Mouse (Mus musculus): ENCODE data around the gene Dok7. TPM values are rescaled to one million over a fixed set of nuclear protein-coding genes. Genes with fewer than 3 reads are reported as not detected.

Dok7 gene
- polyA plus RNA-seq, 1 experiment from 2014 or later: 0.89 TPM

DNA sequence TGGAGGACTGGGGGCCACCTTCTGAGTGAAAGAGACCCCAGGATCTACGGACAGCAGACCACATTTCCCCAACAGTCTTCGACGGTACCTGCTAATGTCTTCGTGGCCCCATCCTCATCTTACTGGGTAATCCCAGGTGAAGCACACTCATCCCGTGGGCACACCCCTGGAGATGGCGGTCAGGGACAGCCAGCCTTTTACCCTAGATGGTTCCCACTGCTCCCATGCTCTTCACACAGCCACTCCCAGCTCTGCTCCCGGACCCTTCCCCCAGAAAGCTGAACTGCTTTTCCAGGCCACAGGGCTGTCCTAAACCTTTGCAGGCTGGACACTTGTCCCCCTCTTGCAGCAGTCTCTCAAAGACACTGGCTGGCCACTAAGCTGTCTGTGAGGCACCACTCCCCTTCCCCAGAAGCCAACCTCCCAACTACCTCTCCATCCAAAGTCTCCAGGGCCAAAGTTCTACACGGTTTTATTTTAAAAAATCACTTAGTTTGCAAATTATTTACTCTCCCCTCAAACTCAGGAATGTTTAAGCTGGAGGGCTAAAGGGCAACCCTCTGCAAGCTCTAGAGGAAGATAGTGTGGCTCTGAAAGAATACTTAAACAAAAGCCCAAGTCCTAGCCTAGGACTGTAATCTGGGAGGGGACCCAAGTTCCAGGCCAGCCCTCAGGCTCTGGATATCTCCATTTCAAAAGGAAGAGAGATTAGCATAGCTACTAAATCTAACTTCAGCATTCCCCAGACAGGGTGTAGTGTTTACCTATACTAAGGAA lies 47.8 kb downstream of the Dok7 start:
- Histone ChIP-seq H3K4me2 (ENCODE audit: low read length) (peak overlapping the region; percentile 71), H3K4me3 (replicated peaks; ENCODE audit: low read depth, low read length) (peak overlapping the region; percentile 83), H3K9ac (ENCODE audit: low read depth, low read length) (peak overlapping the region; percentile 86), H3K4me1 (replicated peaks; ENCODE audit: insufficient read depth, low read length) (peaks cover 20% of the 10 kb centered on the region), H3K27me3 (ENCODE audit: insufficient read depth, low read length) (no peaks in the 10 kb centered on the region), H3K36me3 (ENCODE audit: insufficient read depth, low read length) (peaks cover 23% of the 10 kb centered on the region; the same call in 1 of the 2 replicates), H3K27ac (peak overlapping the region; percentile 87; the same call in 1 of the 2 replicates), H3K9me3 (replicated peaks; ENCODE audit: low read length) (no peaks in the 10 kb centered on the region)
- DNase-seq (ENCODE audit: low spot score): peak; percentile 20
- ATAC-seq (replicated peaks; ENCODE audit: low FRiP score, low read depth): 0 out of 2 replicates have a peak, but pooled peaks have one; percentile 6
- 61% methylated on average over 8 of the region's 8 CpGs for WGBS
- TF ChIP-seq CTCF (IDR thresholded peaks at IDR 0.05; ENCODE audit: low read depth): no peak

DNA sequence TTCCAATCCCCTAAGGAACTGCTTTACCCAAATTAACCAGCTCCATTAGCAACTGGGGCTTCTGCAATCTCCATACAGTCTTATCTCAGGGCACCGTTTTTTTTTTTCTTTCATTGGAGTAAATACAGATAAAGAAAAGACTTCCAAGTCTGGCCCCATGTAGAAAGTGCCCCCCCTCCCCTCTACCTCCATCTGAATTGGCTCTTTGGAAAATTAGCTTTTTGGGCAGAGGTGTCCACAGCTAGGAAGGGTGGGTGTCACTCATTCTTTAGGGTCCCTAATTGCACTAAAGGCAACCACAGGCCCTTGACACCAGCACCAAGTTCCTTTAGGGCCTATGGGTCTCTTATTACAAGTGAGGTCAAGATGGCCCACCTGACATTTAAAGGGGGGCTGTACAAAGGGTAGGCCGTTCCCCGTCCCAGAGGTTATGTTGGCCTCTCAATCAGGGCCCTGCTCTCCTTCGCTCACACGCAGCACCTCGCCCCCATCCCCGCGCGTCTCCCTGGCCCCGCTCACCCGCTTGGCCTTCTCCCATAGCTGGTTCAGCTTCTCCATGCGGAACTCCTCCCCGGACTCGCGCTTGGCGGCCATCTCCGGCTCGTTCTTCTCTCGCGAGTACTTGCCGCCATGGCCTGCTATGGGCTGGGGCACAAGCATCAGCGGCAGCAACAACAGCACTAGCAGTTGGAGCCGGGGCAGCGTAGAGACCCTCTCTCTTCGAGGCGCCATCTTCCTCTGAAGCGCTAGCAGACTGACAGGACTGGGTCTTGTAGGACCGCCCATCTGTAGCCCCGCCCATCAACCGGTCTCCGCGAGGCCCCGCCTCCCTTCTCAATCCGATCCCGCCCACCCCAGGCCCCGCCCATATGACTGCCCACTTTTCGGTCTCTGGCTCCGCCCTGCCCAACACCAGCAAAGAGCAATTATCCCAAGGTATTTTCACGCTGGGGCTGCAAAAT lies 48.7 kb downstream of the Dok7 start, which contains the start of gene Lrpap1:
TSS of gene Lrpap1 (minus strand) at position 807 of the 962 bp plus-strand sequence.
- Histone ChIP-seq H3K4me2 (ENCODE audit: low read length) (peak within 1 kb of the TSS; percentile 71), H3K4me3 (replicated peaks; ENCODE audit: low read depth, low read length) (peak within 1 kb of the TSS; percentile 83), H3K27ac (peak within 1 kb of the TSS; percentile 87)

DNA sequence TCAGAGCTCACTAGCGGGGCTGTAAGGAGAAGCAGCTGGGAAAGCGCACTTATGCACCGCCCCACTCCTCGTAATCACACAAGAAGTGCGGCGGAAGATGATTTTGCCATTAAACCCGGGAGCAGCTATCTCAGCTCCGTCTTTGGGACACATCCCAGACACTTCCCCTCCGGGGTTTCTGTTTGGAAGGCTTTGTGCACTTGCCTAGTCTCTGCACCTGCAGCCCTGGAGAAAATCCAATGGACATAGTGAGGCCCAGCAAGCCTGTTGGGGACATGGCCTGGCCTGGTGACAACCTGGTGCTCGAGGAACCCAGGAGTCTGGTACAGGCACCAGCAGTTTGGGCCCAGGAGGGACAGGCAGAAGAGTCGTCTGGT lies 49.3 kb downstream of the Dok7 start:
- Histone ChIP-seq H3K4me2 (ENCODE audit: low read length) (peak overlapping the region; percentile 71), H3K9ac (ENCODE audit: low read depth, low read length) (peak overlapping the region; percentile 86; the same call in 1 of the 2 replicates), H3K4me1 (replicated peaks; ENCODE audit: insufficient read depth, low read length) (peaks cover 20% of the 10 kb centered on the region), H3K27ac (peak overlapping the region; percentile 87; the same call in 1 of the 2 replicates), H3K36me3 (ENCODE audit: insufficient read depth, low read length) (peaks cover 14% of the 10 kb centered on the region; the same call in 1 of the 2 replicates), H3K4me3 (replicated peaks; ENCODE audit: low read depth, low read length) (peak overlapping the region; percentile 83), H3K9me3 (replicated peaks; ENCODE audit: low read length) (no peaks in the 10 kb centered on the region), H3K27me3 (ENCODE audit: insufficient read depth, low read length) (no peaks in the 10 kb centered on the region)
- DNase-seq (ENCODE audit: low spot score): no peak
- TF ChIP-seq CTCF (IDR thresholded peaks at IDR 0.05; ENCODE audit: low read depth): no peak
- peak; percentile 17 for ATAC-seq (replicated peaks; ENCODE audit: low FRiP score, low read depth)
- 7% methylated on average over 11 of the region's 11 CpGs for WGBS

More for the DNA sequence above, 48.7 kb downstream of the Dok7 start, which contains the start of gene Lrpap1:
- no peak for TF ChIP-seq CTCF (IDR thresholded peaks at IDR 0.05; ENCODE audit: low read depth)
- ATAC-seq (replicated peaks; ENCODE audit: low FRiP score, low read depth) (peak; percentile 89), DNase-seq (ENCODE audit: low spot score) (peak; percentile 97)
- under 1% methylated on average over 39 of the region's 39 CpGs for WGBS
- Histone ChIP-seq H3K9ac (ENCODE audit: low read depth, low read length) (peak within 1 kb of the TSS; percentile 86), H3K9me3 (replicated peaks; ENCODE audit: low read length) (no peaks in the 10 kb centered on the region), H3K36me3 (ENCODE audit: insufficient read depth, low read length) (peaks cover 16% of the 10 kb centered on the region; the same call in 1 of the 2 replicates), H3K4me1 (replicated peaks; ENCODE audit: insufficient read depth, low read length) (peaks cover 20% of the 10 kb centered on the region), H3K27me3 (ENCODE audit: insufficient read depth, low read length) (no peaks in the 10 kb centered on the region)

DNA sequence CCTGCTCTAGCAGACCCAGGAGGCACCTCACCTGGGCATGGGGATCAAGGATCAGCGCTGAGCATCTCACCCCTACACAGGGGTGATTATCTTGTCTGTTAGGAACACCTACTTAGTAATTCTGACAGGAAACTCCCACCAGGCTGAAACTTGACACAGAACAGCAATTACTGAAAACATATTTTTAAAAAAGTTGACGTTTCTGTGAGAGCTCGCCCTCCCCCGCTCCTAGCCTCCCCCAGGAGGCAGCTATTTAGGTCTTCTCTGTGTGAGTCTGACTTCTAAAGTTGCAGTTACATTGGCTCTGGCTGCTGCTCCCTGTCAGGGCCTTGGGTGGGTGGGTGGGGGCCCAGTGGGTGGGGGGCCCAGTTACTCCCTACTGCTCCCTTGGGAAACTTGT lies 55.9 kb downstream of the Dok7 start:
- ATAC-seq (replicated peaks; ENCODE audit: low FRiP score, low read depth) (no peak), DNase-seq (ENCODE audit: low spot score) (no peak)
- H3K27ac ChIP-seq: no peak overlapping the region
- no peak overlapping the region for H3K4me2 ChIP-seq (ENCODE audit: low read length)
- H3K9ac ChIP-seq (ENCODE audit: low read depth, low read length): no peak overlapping the region
- no peaks in the 10 kb centered on the region for H3K9me3 ChIP-seq (replicated peaks; ENCODE audit: low read length)
- no peak for TF ChIP-seq CTCF (IDR thresholded peaks at IDR 0.05; ENCODE audit: low read depth)
- no peaks in the 10 kb centered on the region for H3K36me3 ChIP-seq (ENCODE audit: insufficient read depth, low read length)
- H3K4me1 ChIP-seq (replicated peaks; ENCODE audit: insufficient read depth, low read length): no peaks in the 10 kb centered on the region
- no peaks in the 10 kb centered on the region for H3K27me3 ChIP-seq (ENCODE audit: insufficient read depth, low read length)
- WGBS: 42% methylated on average over 4 of the region's 4 CpGs
- no peak overlapping the region for H3K4me3 ChIP-seq (replicated peaks; ENCODE audit: low read depth, low read length)

DNA sequence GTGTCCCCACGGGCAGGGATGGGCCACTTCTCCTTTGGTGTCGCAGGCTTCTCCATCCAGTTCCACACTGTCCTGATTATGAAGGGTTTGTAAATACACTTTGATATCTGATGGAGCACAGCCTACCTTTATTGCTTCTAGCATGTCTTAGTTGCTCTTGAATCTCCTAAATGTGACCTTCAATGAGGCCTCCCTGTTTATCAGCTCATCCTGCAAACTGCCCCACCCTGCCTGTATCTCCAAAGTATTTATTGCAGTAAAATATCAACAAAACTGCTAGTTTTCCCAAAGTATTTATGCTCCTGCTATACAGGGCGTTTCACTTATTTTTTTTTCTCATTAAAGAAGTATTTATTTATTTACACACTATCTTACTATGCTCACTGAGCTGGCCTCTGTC lies 59.4 kb downstream of the Dok7 start:
- no peak for ATAC-seq (replicated peaks; ENCODE audit: low FRiP score, low read depth)
- no peak overlapping the region for H3K27ac ChIP-seq
- H3K4me3 ChIP-seq (replicated peaks; ENCODE audit: low read depth, low read length): no peak overlapping the region
- H3K4me2 ChIP-seq (ENCODE audit: low read length): no peak overlapping the region
- H3K9ac ChIP-seq (ENCODE audit: low read depth, low read length): no peak overlapping the region
- H3K9me3 ChIP-seq (replicated peaks; ENCODE audit: low read length): no peaks in the 10 kb centered on the region
- DNase-seq (ENCODE audit: low spot score): no peak
- no peaks in the 10 kb centered on the region for H3K27me3 ChIP-seq (ENCODE audit: insufficient read depth, low read length)
- H3K4me1 ChIP-seq (replicated peaks; ENCODE audit: insufficient read depth, low read length): no peaks in the 10 kb centered on the region
- WGBS: 74% methylated on average over 3 of the region's 3 CpGs
- TF ChIP-seq CTCF (IDR thresholded peaks at IDR 0.05; ENCODE audit: low read depth): no peak
- H3K36me3 ChIP-seq (ENCODE audit: insufficient read depth, low read length): no peaks in the 10 kb centered on the region

DNA sequence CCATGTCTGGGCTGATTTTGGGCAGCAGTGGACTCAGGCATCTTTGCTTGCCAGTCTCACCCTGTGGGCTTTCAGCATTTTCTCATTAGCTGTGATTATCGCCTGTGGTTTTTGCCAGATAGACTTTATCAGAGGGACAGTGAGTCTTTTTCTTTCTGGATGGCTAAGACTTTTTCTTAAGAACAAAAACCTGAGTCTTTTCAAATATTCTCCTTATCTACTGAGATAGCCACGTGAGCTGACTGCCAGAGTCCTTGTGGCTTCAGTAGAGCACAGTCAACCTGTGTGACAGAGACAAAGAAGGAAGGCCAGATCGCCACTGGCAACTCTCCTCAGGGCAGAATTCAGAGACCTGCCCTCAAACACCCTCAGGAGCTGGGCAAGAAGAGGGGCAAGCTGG lies 61.1 kb downstream of the Dok7 start:
- no peak overlapping the region for H3K27ac ChIP-seq

More for the DNA sequence above, 61.1 kb downstream of the Dok7 start:
- Histone ChIP-seq H3K27me3 (ENCODE audit: insufficient read depth, low read length) (no peaks in the 10 kb centered on the region), H3K4me1 (replicated peaks; ENCODE audit: insufficient read depth, low read length) (no peaks in the 10 kb centered on the region), H3K4me3 (replicated peaks; ENCODE audit: low read depth, low read length) (no peak overlapping the region), H3K36me3 (ENCODE audit: insufficient read depth, low read length) (no peaks in the 10 kb centered on the region), H3K9ac (ENCODE audit: low read depth, low read length) (no peak overlapping the region), H3K4me2 (ENCODE audit: low read length) (no peak overlapping the region), H3K9me3 (replicated peaks; ENCODE audit: low read length) (no peaks in the 10 kb centered on the region)
- ATAC-seq (replicated peaks; ENCODE audit: low FRiP score, low read depth) (no peak), DNase-seq (ENCODE audit: low spot score) (no peak)
- no peak for TF ChIP-seq CTCF (IDR thresholded peaks at IDR 0.05; ENCODE audit: low read depth)
- 77% methylated on average over 3 of the region's 3 CpGs for WGBS
